Mouse (Mus musculus): Measurements from ENCODE around the gene Rgs6.

- TF ChIP-seq GATA1 (IDR thresholded peaks at IDR 0.05; ENCODE audit: borderline replicate concordance, low read length), result no peak
- no peak for TF ChIP-seq FLI1 (IDR thresholded peaks at IDR 0.05; ENCODE audit: low read length)
Measured at GRCm38 (mm10) chr12:83047710-83048109, 459.6 kb downstream of the Rgs6 start.

All from megakaryocyte, embryonic 14.5 days (primary cell).